Mouse (Mus musculus): ENCODE measurements around the gene Rab3gap2. TPM values are rescaled to one million over a fixed set of nuclear protein-coding genes. Genes with fewer than 3 reads are reported as not detected.

Rab3gap2 gene
- total RNA-seq, 2 experiments from 2014 or later, result 51.9 to 63.2 TPM

DNA sequence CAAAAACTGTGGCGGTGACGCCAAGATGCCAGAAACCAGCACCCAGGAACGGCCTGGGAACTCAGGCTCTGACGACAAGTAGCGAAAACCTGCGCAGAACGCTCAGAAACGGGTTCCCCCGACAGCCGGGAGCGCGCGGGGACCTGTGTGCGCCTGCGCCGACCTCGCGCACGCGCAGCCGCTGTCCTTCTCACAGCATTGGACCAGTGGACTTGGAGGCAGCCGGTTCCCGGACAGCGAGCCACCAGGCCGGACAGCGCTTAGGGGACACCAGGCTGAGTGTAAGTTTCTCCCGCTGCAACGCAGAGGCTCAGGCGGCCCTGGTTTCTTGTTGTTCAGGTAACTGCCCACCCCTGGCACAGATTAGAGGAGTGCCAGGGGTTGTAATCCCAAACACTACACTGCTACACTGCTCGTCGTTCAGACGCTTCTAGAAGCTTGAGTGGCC is 128.1 kb downstream of the Rab3gap2 start, which contains the start of gene Bpnt1:
Gene Bpnt1, plus strand, starts transcription at position 167 of the 448 bp plus-strand sequence.
- peak; percentile 94 to 95 for DNase-seq

DNA sequence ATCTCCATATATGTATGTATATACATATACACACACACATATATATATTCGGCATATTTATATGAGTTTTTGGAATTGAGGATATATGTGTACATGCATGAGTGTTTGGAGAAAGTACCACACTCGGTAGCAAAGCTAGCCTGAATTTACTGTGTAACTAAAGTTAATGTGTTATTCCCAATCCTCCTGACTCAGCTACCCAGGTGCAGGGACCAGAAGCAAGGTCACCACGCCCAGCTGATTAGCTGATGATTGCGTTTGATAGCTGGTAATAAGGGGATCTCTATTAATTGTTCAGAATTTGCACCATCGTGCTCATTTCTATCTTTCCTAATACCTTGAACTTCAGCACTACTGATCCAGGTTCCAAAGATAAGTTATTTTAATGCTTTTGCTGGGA is 129.7 kb downstream of the Rab3gap2 start:
- no peak for DNase-seq

DNA sequence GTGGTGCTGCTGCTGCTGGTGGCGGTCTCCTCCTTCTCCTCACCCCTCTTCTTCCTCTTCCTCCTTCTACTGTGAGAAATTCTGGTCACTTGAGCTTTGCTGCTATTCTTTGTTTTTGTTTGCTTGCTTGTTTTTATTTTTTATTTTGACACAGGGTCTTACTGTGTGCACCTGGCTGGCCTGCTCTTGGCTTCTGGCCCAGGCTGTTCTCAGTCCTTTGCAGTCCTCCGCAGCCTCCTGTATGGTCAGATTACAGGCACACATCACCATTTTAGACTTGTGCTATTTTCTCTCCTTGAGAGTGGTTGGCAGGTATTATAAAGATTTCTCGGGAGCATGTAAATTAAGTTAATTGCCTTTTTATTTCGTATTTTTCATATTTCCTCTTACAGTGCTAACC is 130.2 kb downstream of the Rab3gap2 start:
- no peak for DNase-seq

DNA sequence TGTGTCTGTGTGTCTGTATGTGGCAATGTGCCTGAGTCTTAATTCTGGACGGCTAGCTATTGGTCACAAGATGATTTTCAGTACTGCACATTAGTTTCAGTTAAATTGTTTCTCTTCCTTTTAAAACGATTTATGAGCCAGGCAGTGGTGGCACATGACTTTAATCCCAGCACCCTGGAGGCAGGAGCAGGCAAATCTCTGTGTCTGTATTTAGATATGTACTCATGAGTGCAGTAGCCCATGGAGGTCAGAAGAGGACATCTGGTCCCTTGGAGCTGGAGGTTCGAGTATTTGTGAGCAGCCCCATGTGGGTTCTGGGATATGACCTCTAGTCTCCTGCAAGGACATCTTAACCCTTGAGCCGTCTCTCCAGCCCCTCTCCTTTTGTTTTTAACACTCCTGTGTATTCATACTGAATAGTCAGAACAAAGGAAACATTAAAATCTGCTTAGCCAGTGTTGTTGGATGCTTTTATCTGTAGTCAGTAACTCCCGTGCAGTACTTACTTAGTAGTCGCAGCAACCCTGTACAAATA is 131.4 kb downstream of the Rab3gap2 start:
- no peak for DNase-seq

Small RNA genes within 50 kb of the gene (microRNA-seq; reads per million reads assigned to microRNA genes)
- gene Mir194-1 (1.2 reads per million), gene Mir215 (5.7 reads per million, percentile 16 among the genes with 10 or more reads in this experiment), gene Mir664 (108 reads per million, percentile 54 among the genes with 10 or more reads in this experiment)

Other genes starting within 250 kb of the Rab3gap2 start
- gene Mark1, start 204.5 kb upstream of the Rab3gap2 start, total RNA-seq (2021), result 1 to 10 TPM; 7.0 to 8.4 TPM
- 100 to 1,000 TPM in 1 of 2 experiments, 10 to 100 TPM in 1; 75.8 to 104 TPM for gene Iars2, start 125.3 kb downstream of the Rab3gap2 start, total RNA-seq (2021)
- 100 to 1,000 TPM; 105 to 124 TPM for gene Bpnt1, start 128.0 kb downstream of the Rab3gap2 start, total RNA-seq (2021)
- gene Eprs, start 158.9 kb downstream of the Rab3gap2 start, total RNA-seq (2021), result 100 to 1,000 TPM; 158 to 341 TPM